Mouse (Mus musculus): ENCODE measurements around the gene Cyb5r3.

DNA sequence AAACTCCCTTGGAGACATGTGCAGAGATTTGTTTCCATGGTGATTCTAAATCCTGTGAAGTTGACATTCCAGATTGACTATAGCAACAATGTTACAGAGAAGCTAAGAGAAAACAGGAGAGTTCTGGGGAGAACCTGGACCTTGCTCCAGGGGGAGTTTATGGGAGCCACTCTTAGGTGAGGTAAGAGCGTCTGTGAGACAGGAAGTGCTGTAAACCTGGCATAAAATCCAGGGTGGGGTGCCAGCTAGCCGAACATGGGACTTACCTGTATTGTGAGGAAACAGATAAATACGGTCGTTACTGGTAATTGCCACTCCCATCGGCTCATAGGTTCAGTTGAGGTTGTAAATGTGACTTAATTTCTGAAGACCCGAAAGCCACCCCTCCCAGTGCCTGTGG is 66.0 kb downstream of the Cyb5r3 start:
- TF ChIP-seq CTCF (IDR thresholded peaks at IDR 0.05; ENCODE audit: low read depth, low read length) (no peak), POLR2A (IDR thresholded peaks at IDR 0.05; ENCODE audit: borderline replicate concordance, low read depth, low read length) (no peak)

All from bone marrow macrophage, adult 2 months (primary cell).